Mouse (Mus musculus): Measurements from ENCODE around the gene Cyp4v3.

DNA sequence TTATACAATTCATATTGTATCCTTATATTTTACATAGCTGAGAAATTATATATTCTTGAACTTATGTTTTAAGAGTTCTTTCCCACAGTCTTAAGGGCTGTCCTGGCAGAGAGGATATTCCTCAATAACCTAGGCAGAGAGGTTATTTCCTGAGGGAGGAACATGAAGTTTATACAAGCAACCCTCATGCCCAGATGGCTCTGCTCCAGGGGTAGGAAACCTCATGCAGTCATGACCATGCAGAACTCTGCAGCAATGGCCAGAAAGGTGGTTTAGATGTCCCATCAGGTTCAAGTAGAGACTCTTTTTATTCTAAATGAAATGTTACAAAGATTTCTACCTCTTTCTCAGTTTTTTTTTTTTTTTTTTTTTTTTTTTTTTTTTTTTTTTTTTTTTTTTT, 64.0 kb downstream of the Cyp4v3 start:
- TF ChIP-seq CTCF (IDR thresholded peaks at IDR 0.05; ENCODE audit: control insufficient read depth, insufficient read depth, low read length) (no peak), POLR2A (IDR thresholded peaks at IDR 0.05; ENCODE audit: borderline replicate concordance, control insufficient read depth, low read depth, low read length) (no peak)

Measured in bone marrow, adult 2 months (tissue).